Mouse (Mus musculus) subcutaneous adipose tissue, adult 2 months (tissue): ENCODE results near the gene Gm36028. TPM values are rescaled to one million over a fixed set of nuclear protein-coding genes. Genes with fewer than 3 reads are reported as not detected.

Experiments
- polyA plus RNA-seq: library from polyadenylated mRNA; depleted of rRNA; stranded (reverse); fragments of >200 nt; gene quantifications from 2 replicates; pipeline ENCODE4 v1.2.3, GENCODE M21; 2012; ENCODE audit warnings: low replicate concordance; rRNA removed

Gene Gm36028
- polyA plus RNA-seq: 0.10 and 0.30 TPM in 2 replicates

GRCm38 (mm10) chr16:37861029-37861428 lies at the start of gene Gm36028:
TSS of gene Gm36028 (minus strand) at chr16:37861146.

GRCm38 (mm10) chr16:37867791-37868505 lies 7.0 kb upstream of the Gm36028 start, which contains the start of gene Lrrc58:
TSS of gene Lrrc58 (plus strand) at chr16:37868389.

Other genes with a start within 250 kb of the Gm36028 start
- gene Ndufb4, start 206.7 kb downstream of the Gm36028 start, polyA plus RNA-seq: 93.3 and 139 TPM in 2 replicates
- 140 and 193 TPM in 2 replicates for gene Fstl1, start 84.3 kb downstream of the Gm36028 start, polyA plus RNA-seq
- 32.9 and 43.2 TPM in 2 replicates for gene Lrrc58, start 7.2 kb upstream of the Gm36028 start, polyA plus RNA-seq
- 0.13 and 1.3 TPM in 2 replicates for gene Gpr156, start 55.4 kb upstream of the Gm36028 start, polyA plus RNA-seq
- 13.5 and 20.2 TPM in 2 replicates for gene Gsk3b, start 227.9 kb upstream of the Gm36028 start, polyA plus RNA-seq